Mouse (Mus musculus) liver, postnatal 0 days (tissue): ENCODE measurements around the gene Socs2. TPM values are rescaled to one million over a fixed set of nuclear protein-coding genes. Genes with fewer than 3 reads are reported as not detected.

ENCODE experiments used
- ATAC-seq: fragments of 200-750 bp; cut with Nextera tagmentation; 2 replicates; pipeline ENCODE4 v1.8.0; 2017; ENCODE audit warnings: mild to moderate bottlenecking, moderate library complexity
- DNase-seq: peaks from one replicate; pipeline ENCODE4 v3.0.0-alpha.2; 2016
- H3K27ac ChIP-seq: fragments of 300-500 bp; sonication (generic); 2 replicates; pipeline ENCODE4 v1.5.1; 2014; ENCODE audit warnings: antibody characterized with exemption, moderate library complexity, mild to moderate bottlenecking, low read depth
- H3K27me3 ChIP-seq: fragments of 300-500 bp; sonication (generic); 2 replicates; pipeline ENCODE4 v1.6.1; 2014; ENCODE audit warnings: low read length, control low read depth, mixed read lengths; ENCODE audit not compliant: insufficient read depth
- H3K36me3 ChIP-seq: fragments of 300-500 bp; sonication (generic); replicated peaks from 2 replicates; pipeline ENCODE4 v1.6.1; 2014; ENCODE audit warnings: mild to moderate bottlenecking, control low read depth, low read length, moderate library complexity, mixed read lengths; ENCODE audit not compliant: insufficient read depth
- H3K4me1 ChIP-seq: fragments of 300-500 bp; sonication (generic); 2 replicates; pipeline ENCODE4 v1.6.1; 2014; ENCODE audit warnings: antibody characterized with exemption, mild to moderate bottlenecking, control low read depth; ENCODE audit not compliant: insufficient read depth
- H3K4me2 ChIP-seq: fragments of 300-500 bp; sonication (generic); 2 replicates; pipeline ENCODE4 v1.6.1; 2014; ENCODE audit warnings: low read depth, mild to moderate bottlenecking, low read length, moderate library complexity, mixed read lengths
- H3K4me3 ChIP-seq: fragments of 300-500 bp; sonication (generic); 2 replicates; pipeline ENCODE4 v1.5.1; 2014; ENCODE audit warnings: low read depth, low read length
- H3K9ac ChIP-seq: fragments of 300-500 bp; sonication (generic); replicated peaks from 2 replicates; pipeline ENCODE4 v1.6.1; 2014; ENCODE audit warnings: mild to moderate bottlenecking, moderate library complexity
- H3K9me3 ChIP-seq: fragments of 300-500 bp; sonication (generic); 2 replicates; pipeline ENCODE4 v1.6.1; 2016; ENCODE audit warnings: mild to moderate bottlenecking, control low read depth, low read length, mixed read lengths
- CTCF ChIP-seq: sonication (generic); IDR thresholded peaks from 2 replicates; pipeline ENCODE4 v1.5.1; 2016; ENCODE audit warnings: antibody characterized with exemption, low read depth
- EP300 ChIP-seq: IDR thresholded peaks from 2 replicates; pipeline ENCODE4 v1.6.1; 2016; ENCODE audit warnings: antibody characterized with exemption, low read depth, mild to moderate bottlenecking
- WGBS: fragments of 180-500 bp; shearing (Covaris S2); extraction: QIAGEN DNeasy Blood & Tissue Kit; methylation state at CpG from one replicate; pipeline ENCODE4 v1.1.7; 2014; ENCODE audit not compliant: insufficient replicate concordance; 5-methylcytosine and 5-hydroxymethylcytosine counted together
- polyA plus RNA-seq: library from polyadenylated mRNA; unstranded; fragments of >200 nt; fragmentation: Nextera tagmentation; extraction: Ambion mirVana; gene quantifications from 2 replicates; pipeline ENCODE4 v1.2.1, GENCODE M21; 2015

Socs2 gene
- polyA plus RNA-seq = 67.1 and 86.5 TPM in 2 replicates

DNA sequence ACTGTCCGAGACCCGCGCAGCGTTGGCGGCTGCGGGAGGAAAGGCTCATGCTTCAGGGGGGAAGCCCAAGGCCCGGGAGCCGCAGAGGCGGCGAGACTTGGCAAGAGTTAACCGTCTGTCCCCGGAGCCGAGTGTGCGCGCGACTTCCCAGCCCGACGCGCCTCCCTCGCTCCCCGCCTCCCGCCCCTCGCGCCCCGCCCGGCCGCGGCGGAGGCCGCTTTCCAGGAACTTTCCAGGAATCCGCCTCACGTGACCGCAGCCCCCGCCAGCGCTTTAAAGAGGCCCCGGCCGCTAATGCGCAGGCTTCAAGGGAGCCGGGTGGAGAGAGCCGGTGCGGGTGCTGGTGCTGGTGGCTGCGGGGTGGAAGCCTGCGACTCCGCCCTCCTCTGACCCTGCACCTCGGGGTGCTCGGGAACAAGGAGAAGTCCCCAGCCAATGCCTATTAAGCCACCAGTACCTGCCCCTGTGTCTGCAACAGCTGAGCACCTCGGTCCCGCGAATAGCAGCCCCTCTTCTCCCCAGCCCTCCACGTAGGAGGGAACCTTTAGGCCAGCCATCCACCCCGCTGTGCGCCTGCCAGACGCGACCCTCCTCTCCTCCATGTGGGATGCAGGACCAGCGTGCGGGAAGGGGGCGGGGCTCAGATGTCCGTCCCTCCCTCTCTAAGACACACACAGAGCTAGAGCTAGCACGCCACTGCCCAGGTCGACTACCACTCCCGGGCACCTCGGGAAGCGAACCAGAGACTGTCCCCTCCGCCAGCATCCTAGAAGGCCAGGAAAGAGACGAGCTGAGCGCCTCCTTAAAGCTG, at the start of gene Socs2:
Gene Socs2 (minus strand): TSS at position 496 of the 811 bp plus-strand sequence.
- H3K4me1 ChIP-seq = peaks cover 9% of the 10 kb centered on the region; the same call in 1 of the 2 replicates

DNA sequence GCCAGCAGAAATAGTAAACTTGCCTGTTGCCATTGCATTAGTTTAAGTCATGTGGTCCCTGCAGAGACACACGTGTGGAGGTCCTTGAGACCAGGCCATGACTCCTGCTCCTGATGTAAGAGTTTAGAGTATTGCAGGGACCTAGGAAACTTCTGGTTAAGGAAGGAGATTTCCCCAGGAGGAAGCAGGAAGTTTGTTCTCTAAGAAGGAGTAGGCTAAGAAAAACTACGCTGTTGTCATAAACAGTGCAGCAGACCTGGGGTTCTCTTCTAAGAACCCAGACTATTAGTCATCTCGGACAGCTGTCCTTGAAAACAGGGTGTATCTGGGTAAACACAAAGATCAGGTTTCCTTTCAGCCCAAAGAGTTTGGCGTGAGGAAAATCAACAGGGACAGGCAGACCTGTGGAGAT, 48.5 kb upstream of the Socs2 start:
- Histone ChIP-seq H3K36me3 (no peaks in the 10 kb centered on the region), H3K27ac (no peak overlapping the region), H3K9me3 (no peaks in the 10 kb centered on the region), H3K4me2 (no peak overlapping the region), H3K4me1 (no peaks in the 10 kb centered on the region), H3K27me3 (no peaks in the 10 kb centered on the region), H3K9ac (no peak overlapping the region), H3K4me3 (no peak overlapping the region)
- WGBS = 36% methylated on average over 4 of the region's 4 CpGs
- ATAC-seq (no peak), DNase-seq (no peak)
- TF ChIP-seq CTCF = no peak
- no peak for TF ChIP-seq EP300

More for the DNA sequence above, at the start of gene Socs2:
- ATAC-seq = peak; percentile 84
- Histone ChIP-seq H3K27ac (peak within 1 kb of the TSS; percentile 90), H3K4me2 (peak within 1 kb of the TSS; percentile 92), H3K9me3 (no peaks in the 10 kb centered on the region), H3K9ac (peak within 1 kb of the TSS; percentile 82), H3K4me3 (peak within 1 kb of the TSS; percentile 87), H3K36me3 (no peaks in the 10 kb centered on the region), H3K27me3 (peaks cover 25% of the 10 kb centered on the region)
- peak; percentile 90 for DNase-seq
- peak; percentile 75 for TF ChIP-seq EP300
- TF ChIP-seq CTCF = no peak
- WGBS = 4% methylated on average over 56 of the region's 66 CpGs

DNA sequence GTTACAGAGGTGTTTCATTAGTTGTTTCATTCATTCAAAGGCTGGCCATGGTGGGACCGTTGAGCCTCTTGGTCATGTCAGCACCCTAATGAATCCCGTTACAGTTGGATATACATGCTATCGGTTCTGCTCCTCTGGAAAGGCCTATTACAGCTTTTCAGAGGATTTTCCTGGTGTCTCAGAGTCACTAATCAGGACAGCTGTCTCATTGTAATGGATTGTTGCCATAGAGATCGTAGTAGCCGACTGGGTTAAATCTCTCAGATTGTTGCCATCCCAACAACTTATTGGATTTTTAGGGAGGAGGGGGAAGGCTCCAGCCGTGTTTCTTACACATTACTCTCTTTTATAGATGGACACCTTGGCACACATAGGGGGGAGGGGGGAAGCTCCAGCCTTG, 47.5 kb upstream of the Socs2 start:
- H3K9ac ChIP-seq = no peak overlapping the region
- DNase-seq (no peak), ATAC-seq (no peak)
- H3K27ac ChIP-seq = no peak overlapping the region
- no peaks in the 10 kb centered on the region for H3K36me3 ChIP-seq
- WGBS = 84% methylated on average over 6 of the region's 6 CpGs
- no peaks in the 10 kb centered on the region for H3K27me3 ChIP-seq
- H3K4me3 ChIP-seq = no peak overlapping the region
- H3K4me2 ChIP-seq = no peak overlapping the region
- H3K4me1 ChIP-seq = no peaks in the 10 kb centered on the region
- TF ChIP-seq EP300 = no peak
- no peak for TF ChIP-seq CTCF
- H3K9me3 ChIP-seq = no peaks in the 10 kb centered on the region

DNA sequence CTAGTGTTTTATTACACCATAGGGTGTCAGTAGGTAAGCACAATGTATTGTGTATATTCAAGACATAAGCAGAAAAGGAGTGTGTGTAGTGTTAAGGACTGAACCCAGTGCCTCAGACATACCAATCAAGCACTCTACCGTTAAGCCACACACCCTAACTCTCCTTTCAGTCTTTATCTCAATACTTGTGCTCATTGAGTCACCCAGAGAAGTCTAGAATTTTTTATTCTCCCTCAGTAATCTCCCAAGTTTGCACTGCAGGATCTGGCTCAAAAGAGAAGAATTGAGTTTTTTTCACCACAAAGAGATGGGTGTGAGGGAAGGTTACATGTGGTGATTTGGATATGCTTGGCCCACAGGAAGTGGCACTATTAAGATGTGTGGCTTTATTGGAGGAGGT, 45.3 kb upstream of the Socs2 start:
- TF ChIP-seq CTCF (no peak), EP300 (no peak)
- Histone ChIP-seq H3K36me3 (no peaks in the 10 kb centered on the region), H3K4me1 (no peaks in the 10 kb centered on the region), H3K4me3 (no peak overlapping the region), H3K9ac (no peak overlapping the region), H3K27ac (no peak overlapping the region), H3K27me3 (no peaks in the 10 kb centered on the region), H3K4me2 (no peak overlapping the region), H3K9me3 (no peaks in the 10 kb centered on the region)
- DNase-seq (no peak), ATAC-seq (no peak)
- 63% methylated on average over 1 of the region's 1 CpGs for WGBS

DNA sequence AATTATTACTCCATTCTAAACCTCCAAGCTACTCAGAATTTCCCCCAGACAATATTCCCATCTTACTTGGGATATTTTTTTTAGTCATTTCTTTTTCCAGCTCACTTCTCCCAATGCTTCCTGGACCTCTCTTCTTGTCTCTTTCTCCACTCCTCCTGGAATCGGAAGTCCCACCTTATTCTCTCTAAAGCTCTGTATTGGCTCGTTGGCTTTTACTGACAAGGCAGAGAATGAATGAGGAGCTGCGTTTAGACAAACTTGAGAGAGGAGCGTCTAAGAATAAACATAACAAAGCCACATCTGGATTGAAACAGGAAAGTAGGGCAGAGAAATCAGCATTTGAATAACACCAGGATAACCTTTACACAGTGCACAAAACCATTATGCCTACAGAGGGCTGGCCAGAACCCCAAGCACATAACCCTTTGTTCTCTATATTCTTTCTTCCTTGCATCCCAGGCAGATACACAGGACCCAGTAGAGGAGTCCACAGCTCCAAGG, 44.1 kb upstream of the Socs2 start:
- TF ChIP-seq CTCF = no peak
- no peak for TF ChIP-seq EP300
- Histone ChIP-seq H3K36me3 (no peaks in the 10 kb centered on the region), H3K9me3 (no peaks in the 10 kb centered on the region), H3K4me3 (no peak overlapping the region), H3K4me1 (no peaks in the 10 kb centered on the region), H3K27ac (no peak overlapping the region), H3K4me2 (no peak overlapping the region), H3K27me3 (no peaks in the 10 kb centered on the region), H3K9ac (no peak overlapping the region)
- ATAC-seq = no peak
- WGBS = 69% methylated on average over 4 of the region's 4 CpGs
- no peak for DNase-seq

DNA sequence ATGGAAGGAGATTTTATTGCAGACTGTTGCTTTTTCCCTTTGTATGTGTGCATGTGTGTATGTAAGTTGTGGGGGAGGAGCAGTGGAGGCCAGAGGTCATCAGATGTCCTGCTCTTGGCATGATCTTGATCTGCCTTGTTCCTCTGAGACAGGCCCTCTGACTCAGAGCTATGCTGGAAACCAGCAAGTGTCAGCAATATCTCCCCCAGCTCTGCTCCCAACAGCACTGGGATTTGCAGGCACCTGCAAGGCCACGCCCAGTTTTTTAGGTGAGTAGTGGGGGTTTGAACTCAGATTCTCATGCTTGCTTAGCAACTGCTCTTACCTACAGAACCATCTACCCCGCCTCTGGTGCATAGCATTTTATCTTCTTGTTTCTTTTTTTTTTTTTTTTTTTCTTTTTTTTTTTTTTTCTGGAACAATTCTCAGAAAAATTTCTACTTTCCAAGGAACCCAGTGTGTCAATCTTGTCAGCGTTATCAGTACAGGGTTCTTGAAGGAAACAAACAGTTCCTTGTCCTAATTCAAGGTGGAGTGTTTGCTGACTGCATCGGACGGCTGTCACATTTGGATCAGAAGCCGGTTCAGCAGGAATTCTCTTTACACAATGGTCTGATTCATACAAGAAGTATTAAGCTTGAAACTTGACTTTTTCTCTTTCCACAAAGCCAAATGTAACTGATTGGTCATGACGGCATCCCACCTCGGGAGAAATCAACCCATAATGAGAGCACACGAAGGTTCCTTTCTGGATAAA, 41.2 kb upstream of the Socs2 start:
- 69% methylated on average over 9 of the region's 9 CpGs for WGBS
- DNase-seq = no peak
- no peak overlapping the region for H3K9ac ChIP-seq
- no peak overlapping the region for H3K27ac ChIP-seq
- no peak overlapping the region for H3K4me3 ChIP-seq
- H3K4me2 ChIP-seq = no peak overlapping the region
- no peaks in the 10 kb centered on the region for H3K36me3 ChIP-seq
- no peak for ATAC-seq
- no peaks in the 10 kb centered on the region for H3K4me1 ChIP-seq
- no peaks in the 10 kb centered on the region for H3K27me3 ChIP-seq
- H3K9me3 ChIP-seq = no peaks in the 10 kb centered on the region
- no peak for TF ChIP-seq CTCF
- no peak for TF ChIP-seq EP300
